Mouse (Mus musculus): ENCODE measurements around the gene Plekha5. TPM values are rescaled to one million over a fixed set of nuclear protein-coding genes. Genes with fewer than 3 reads are reported as not detected.

The Plekha5 gene
- polyA plus RNA-seq, 1 experiment from 2014 or later = 5.2 TPM

GRCm38 (mm10) chr6:140472345-140472744 is 48.5 kb downstream of the Plekha5 start:
- H3K9ac ChIP-seq (replicated peaks) = no peak overlapping the region
- DNase-seq = peak; percentile 64
- no peak overlapping the region for H3K27ac ChIP-seq (ENCODE audit: low read depth)
- peak; percentile 70 for TF ChIP-seq CTCF (IDR thresholded peaks at IDR 0.05; ENCODE audit: low read depth)
- TF ChIP-seq EP300 (IDR thresholded peaks at IDR 0.05; ENCODE audit: low read depth) = no peak
- ATAC-seq = no peak
- H3K4me3 ChIP-seq (ENCODE audit: low read depth, low read length) = no peak overlapping the region
- no peaks in the 10 kb centered on the region for H3K27me3 ChIP-seq (ENCODE audit: insufficient read depth, low read length)
- no peaks in the 10 kb centered on the region for H3K9me3 ChIP-seq (ENCODE audit: low read length)
- no peaks in the 10 kb centered on the region for H3K4me1 ChIP-seq (ENCODE audit: insufficient read depth)
- no peaks in the 10 kb centered on the region for H3K36me3 ChIP-seq (replicated peaks; ENCODE audit: insufficient read depth, low read length)
- no peak overlapping the region for H3K4me2 ChIP-seq (ENCODE audit: low read depth, low read length)
- 44% methylated on average over 4 of the region's 4 CpGs for WGBS (ENCODE audit: insufficient replicate concordance)

- Histone ChIP-seq H3K4me1 (ENCODE audit: insufficient read depth) (no peaks in the 10 kb centered on the region), H3K9me3 (ENCODE audit: low read length) (no peaks in the 10 kb centered on the region), H3K4me2 (ENCODE audit: low read depth, low read length) (no peak overlapping the region), H3K9ac (replicated peaks) (no peak overlapping the region), H3K27ac (ENCODE audit: low read depth) (no peak overlapping the region), H3K27me3 (ENCODE audit: insufficient read depth, low read length) (no peaks in the 10 kb centered on the region), H3K4me3 (ENCODE audit: low read depth, low read length) (no peak overlapping the region), H3K36me3 (replicated peaks; ENCODE audit: insufficient read depth, low read length) (no peaks in the 10 kb centered on the region)
- TF ChIP-seq CTCF (IDR thresholded peaks at IDR 0.05; ENCODE audit: low read depth) = peak; percentile 6
- TF ChIP-seq EP300 (IDR thresholded peaks at IDR 0.05; ENCODE audit: low read depth) = no peak
- ATAC-seq (no peak), DNase-seq (no peak)
- 72% methylated on average over 9 of the region's 9 CpGs for WGBS (ENCODE audit: insufficient replicate concordance)
Measured at GRCm38 (mm10) chr6:140475393-140476087, 51.7 kb downstream of the Plekha5 start.

GRCm38 (mm10) chr6:140476981-140477380 is 53.1 kb downstream of the Plekha5 start:
- H3K36me3 ChIP-seq (replicated peaks; ENCODE audit: insufficient read depth, low read length) = no peaks in the 10 kb centered on the region
- WGBS (ENCODE audit: insufficient replicate concordance) = 68% methylated on average over 2 of the region's 2 CpGs
- TF ChIP-seq EP300 (IDR thresholded peaks at IDR 0.05; ENCODE audit: low read depth) = no peak
- no peak for TF ChIP-seq CTCF (IDR thresholded peaks at IDR 0.05; ENCODE audit: low read depth)

GRCm38 (mm10) chr6:140478031-140478430 is 54.2 kb downstream of the Plekha5 start:
- Histone ChIP-seq H3K4me1 (ENCODE audit: insufficient read depth) (no peaks in the 10 kb centered on the region), H3K4me3 (ENCODE audit: low read depth, low read length) (no peak overlapping the region), H3K4me2 (ENCODE audit: low read depth, low read length) (no peak overlapping the region), H3K9ac (replicated peaks) (no peak overlapping the region), H3K27me3 (ENCODE audit: insufficient read depth, low read length) (no peaks in the 10 kb centered on the region), H3K36me3 (replicated peaks; ENCODE audit: insufficient read depth, low read length) (no peaks in the 10 kb centered on the region), H3K27ac (ENCODE audit: low read depth) (no peak overlapping the region), H3K9me3 (ENCODE audit: low read length) (no peaks in the 10 kb centered on the region)
- no peak for ATAC-seq
- DNase-seq = no peak
- WGBS (ENCODE audit: insufficient replicate concordance) = 51% methylated on average over 7 of the region's 7 CpGs
- TF ChIP-seq EP300 (IDR thresholded peaks at IDR 0.05; ENCODE audit: low read depth) (no peak), CTCF (IDR thresholded peaks at IDR 0.05; ENCODE audit: low read depth) (no peak)

More at GRCm38 (mm10) chr6:140476981-140477380, 53.1 kb downstream of the Plekha5 start:
- H3K27ac ChIP-seq (ENCODE audit: low read depth) = no peak overlapping the region
- no peak overlapping the region for H3K9ac ChIP-seq (replicated peaks)
- H3K4me2 ChIP-seq (ENCODE audit: low read depth, low read length) = no peak overlapping the region
- DNase-seq (no peak), ATAC-seq (no peak)
- no peaks in the 10 kb centered on the region for H3K27me3 ChIP-seq (ENCODE audit: insufficient read depth, low read length)
- no peak overlapping the region for H3K4me3 ChIP-seq (ENCODE audit: low read depth, low read length)
- H3K4me1 ChIP-seq (ENCODE audit: insufficient read depth) = no peaks in the 10 kb centered on the region
- H3K9me3 ChIP-seq (ENCODE audit: low read length) = no peaks in the 10 kb centered on the region

- no peak overlapping the region for H3K27ac ChIP-seq (ENCODE audit: low read depth)
- no peaks in the 10 kb centered on the region for H3K36me3 ChIP-seq (replicated peaks; ENCODE audit: insufficient read depth, low read length)
- DNase-seq (no peak), ATAC-seq (no peak)
- no peak for TF ChIP-seq CTCF (IDR thresholded peaks at IDR 0.05; ENCODE audit: low read depth)
- no peak for TF ChIP-seq EP300 (IDR thresholded peaks at IDR 0.05; ENCODE audit: low read depth)
- H3K4me2 ChIP-seq (ENCODE audit: low read depth, low read length) = no peak overlapping the region
- no peaks in the 10 kb centered on the region for H3K9me3 ChIP-seq (ENCODE audit: low read length)
- 80% methylated on average over 5 of the region's 5 CpGs for WGBS (ENCODE audit: insufficient replicate concordance)
- no peaks in the 10 kb centered on the region for H3K4me1 ChIP-seq (ENCODE audit: insufficient read depth)
- no peaks in the 10 kb centered on the region for H3K27me3 ChIP-seq (ENCODE audit: insufficient read depth, low read length)
- H3K4me3 ChIP-seq (ENCODE audit: low read depth, low read length) = no peak overlapping the region
- no peak overlapping the region for H3K9ac ChIP-seq (replicated peaks)
Measured at GRCm38 (mm10) chr6:140478943-140479342, 55.1 kb downstream of the Plekha5 start.

DNA sequence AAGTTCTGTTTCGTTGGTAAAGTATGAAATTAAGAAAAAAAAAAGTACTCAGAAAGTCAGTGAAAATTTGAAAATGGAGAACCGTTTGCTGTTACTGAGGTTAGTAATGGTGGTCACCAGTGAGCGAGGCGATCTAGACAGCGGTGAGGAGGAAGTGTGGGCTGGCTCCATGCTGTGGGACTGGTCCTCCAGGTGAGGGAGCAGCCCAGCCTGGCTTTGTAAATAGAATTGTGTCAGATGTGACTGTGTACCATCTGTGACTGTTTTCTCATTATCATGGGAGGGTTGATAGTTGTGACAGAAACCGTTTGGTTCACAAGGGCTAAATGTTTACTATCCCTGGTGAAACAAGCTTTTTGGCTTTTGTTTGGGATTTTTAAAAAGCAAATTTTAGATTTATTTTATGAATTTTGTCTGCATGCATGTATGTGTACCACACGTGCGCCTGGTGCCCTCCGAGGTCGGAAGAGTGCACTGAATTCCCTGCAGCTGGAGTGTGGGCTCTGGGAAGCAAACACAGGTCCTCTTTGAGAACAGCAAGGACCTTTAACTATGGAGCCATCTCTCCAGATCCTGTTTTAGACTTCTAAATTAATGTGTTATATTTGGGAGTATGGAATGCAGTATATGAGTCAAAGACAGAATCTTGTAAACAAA is 56.7 kb downstream of the Plekha5 start:
- no peak overlapping the region for H3K9ac ChIP-seq (replicated peaks)
- TF ChIP-seq CTCF (IDR thresholded peaks at IDR 0.05; ENCODE audit: low read depth) = no peak
- no peak for TF ChIP-seq EP300 (IDR thresholded peaks at IDR 0.05; ENCODE audit: low read depth)
- 72% methylated on average over 10 of the region's 10 CpGs for WGBS (ENCODE audit: insufficient replicate concordance)
- H3K4me2 ChIP-seq (ENCODE audit: low read depth, low read length) = no peak overlapping the region
- no peaks in the 10 kb centered on the region for H3K36me3 ChIP-seq (replicated peaks; ENCODE audit: insufficient read depth, low read length)
- H3K27ac ChIP-seq (ENCODE audit: low read depth) = no peak overlapping the region
- no peak overlapping the region for H3K4me3 ChIP-seq (ENCODE audit: low read depth, low read length)
- no peaks in the 10 kb centered on the region for H3K9me3 ChIP-seq (ENCODE audit: low read length)
- no peaks in the 10 kb centered on the region for H3K27me3 ChIP-seq (ENCODE audit: insufficient read depth, low read length)
- ATAC-seq (no peak), DNase-seq (no peak)
- H3K4me1 ChIP-seq (ENCODE audit: insufficient read depth) = no peaks in the 10 kb centered on the region

Data from liver, postnatal 0 days (tissue).